Mouse (Mus musculus): Measurements from ENCODE around the gene Masp1. TPM values are rescaled to one million over a fixed set of nuclear protein-coding genes. Genes with fewer than 3 reads are reported as not detected.

The Masp1 gene
- 15.0 and 17.0 TPM in 2 replicates for polyA plus RNA-seq (2012; rRNA removed)

GRCm38 (mm10) chr16:23520235-23520871, at the start of gene Masp1, which contains the start of gene Rtp4:
TSS of gene Masp1 (minus strand) at chr16:23520815.
TSS of gene Rtp4 (plus strand) at chr16:23520291.

GRCm38 (mm10) chr16:23428647-23429319, 91.8 kb downstream of the Masp1 start, which contains the start of gene Rtp1:
TSS of gene Rtp1 (plus strand) at chr16:23429133.

Other genes starting within 250 kb of the Masp1 start
- gene Rtp1, start 91.7 kb downstream of the Masp1 start, polyA plus RNA-seq (2012; rRNA removed): 0.01 and 0.07 TPM in 2 replicates
- 2.1 and 2.3 TPM in 2 replicates for gene Rtp4, start 524 bp downstream of the Masp1 start, polyA plus RNA-seq (2012; rRNA removed)

Data from central nervous system, embryonic 11.5 days (tissue).